Mouse (Mus musculus) G1E (cell line): ENCODE data around the gene Lrmda. TPM values are rescaled to one million over a fixed set of nuclear protein-coding genes. Genes with fewer than 3 reads are reported as not detected.

Experiments
- ATAC-seq: 2 replicates; pipeline ENCODE4 v1.8.0; 2016; ENCODE audit warnings: mild to moderate bottlenecking; ENCODE audit not compliant: insufficient number of reproducible peaks, poor library complexity, low FRiP score, severe bottlenecking; ENCODE audit errors: extremely low read depth
- DNase-seq: peaks from one replicate; pipeline ENCODE4 v3.0.0; 2012; ENCODE audit warnings: low spot score
- H3K27me3 ChIP-seq: 2 replicates; pipeline ENCODE4 v1.6.1; 2012; ENCODE audit warnings: mild to moderate bottlenecking, low read length, inconsistent platforms; ENCODE audit not compliant: insufficient read depth
- H3K36me3 ChIP-seq: replicated peaks from 2 replicates; pipeline ENCODE3; 2012; ENCODE audit warnings: mild to moderate bottlenecking, inconsistent platforms
- H3K4me1 ChIP-seq: 2 replicates; pipeline ENCODE4 v1.6.1; 2012; ENCODE audit warnings: low read depth, low read length, inconsistent platforms, mixed read lengths; ENCODE audit not compliant: insufficient read depth
- H3K4me3 ChIP-seq: 2 replicates; pipeline ENCODE4 v1.5.1; 2012; ENCODE audit warnings: low read depth, mild to moderate bottlenecking, inconsistent platforms, low read length, moderate library complexity, mixed read lengths
- H3K9me3 ChIP-seq: replicated peaks from 2 replicates; pipeline ENCODE4 v1.6.1; 2012; ENCODE audit warnings: inconsistent platforms
- CTCF ChIP-seq: IDR thresholded peaks from 2 replicates; pipeline ENCODE4 v1.5.1; 2012; ENCODE audit warnings: low read depth, low read length, inconsistent platforms, mixed read lengths
- GATA1 ChIP-seq: IDR thresholded peaks from 2 replicates; pipeline ENCODE4 v1.6.1; 2012; ENCODE audit warnings: borderline replicate concordance, low read length, inconsistent platforms, mixed read lengths
- GATA2 ChIP-seq: IDR thresholded peaks from 2 replicates; pipeline ENCODE4 v1.6.1; 2012; ENCODE audit warnings: low read depth, low read length, inconsistent platforms, borderline replicate concordance
- POLR2AphosphoS5 ChIP-seq: IDR thresholded peaks from 2 replicates; pipeline ENCODE4 v1.6.1; 2012; ENCODE audit warnings: low read depth, low read length, inconsistent platforms; ENCODE audit not compliant: insufficient replicate concordance
- TAL1 ChIP-seq: conservative IDR thresholded peaks from 2 replicates; pipeline ENCODE4 v1.6.1; 2012; ENCODE audit warnings: low read depth, low read length, inconsistent platforms, mixed read lengths
- polyA plus RNA-seq: library from polyadenylated mRNA; stranded (reverse); fragments of >175 nt; gene quantifications from 2 replicates; pipeline ENCODE4 v1.2.3, GENCODE M21; 2012
- total RNA-seq, 2 experiments: library from RNA; stranded (forward) in 1 of 2; stranded (reverse) in 1 of 2; fragments of 200-1000 nt in 1 of 2; fragments of >200 nt in 1 of 2; fragmentation: Nextera tagmentation in 1 of 2; gene quantifications; 2 replicates each; pipeline ENCODE4 v1.2.3; 2014 to 2017

The Lrmda gene
- total and polyA plus RNA-seq, 3 experiments = not detected

DNA sequence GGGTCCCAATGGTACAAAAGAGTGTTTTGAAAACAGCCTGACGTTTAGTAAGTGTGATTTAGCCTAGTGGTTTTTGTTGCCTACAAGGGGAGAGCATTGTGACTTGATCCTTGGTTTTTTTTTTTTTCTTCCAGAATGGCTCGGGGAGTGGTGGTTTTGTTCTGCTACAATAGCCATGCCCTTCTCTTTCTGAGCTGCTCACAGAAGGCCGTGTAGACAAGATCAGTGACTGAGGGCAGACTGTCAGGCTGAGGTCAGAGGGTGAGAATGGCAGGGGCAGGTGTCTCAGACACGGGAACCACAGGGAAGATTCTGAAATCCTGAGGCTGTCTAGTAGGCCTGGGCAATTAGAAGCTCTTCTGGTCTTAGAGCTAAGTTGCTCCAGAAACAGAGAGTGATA lies 323.8 kb downstream of the Lrmda start:
- Histone ChIP-seq H3K4me3 (no peak overlapping the region), H3K9me3 (peaks cover 5% of the 10 kb centered on the region; the same call in 1 of the 2 replicates), H3K36me3 (no peaks in the 10 kb centered on the region), H3K4me1 (no peaks in the 10 kb centered on the region), H3K27me3 (no peaks in the 10 kb centered on the region)
- no peak for TF ChIP-seq GATA2
- no peak for TF ChIP-seq CTCF
- no peak for TF ChIP-seq TAL1
- no peak for TF ChIP-seq POLR2AphosphoS5
- TF ChIP-seq GATA1 = no peak
- DNase-seq (no peak), ATAC-seq (no peak)

DNA sequence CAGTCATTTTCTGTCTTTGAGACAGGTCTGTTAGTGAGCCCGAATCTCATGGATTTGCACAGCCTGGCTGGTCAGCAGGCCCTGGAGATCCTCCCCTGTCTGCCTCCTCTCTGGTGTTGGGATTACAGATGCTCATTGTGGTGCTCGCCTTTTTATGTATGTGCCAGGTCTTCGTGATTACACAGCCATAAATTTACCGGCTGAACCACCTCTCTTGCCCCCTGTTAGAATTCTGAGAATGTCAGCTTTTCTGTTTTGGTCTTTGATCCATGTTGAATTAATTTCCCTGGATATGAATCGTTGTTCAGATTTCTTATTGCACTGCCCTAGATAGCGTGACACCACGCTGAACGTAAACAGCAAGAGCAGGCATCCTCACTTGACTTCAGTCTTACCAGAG lies 325.7 kb downstream of the Lrmda start:
- ATAC-seq = no peak

DNA sequence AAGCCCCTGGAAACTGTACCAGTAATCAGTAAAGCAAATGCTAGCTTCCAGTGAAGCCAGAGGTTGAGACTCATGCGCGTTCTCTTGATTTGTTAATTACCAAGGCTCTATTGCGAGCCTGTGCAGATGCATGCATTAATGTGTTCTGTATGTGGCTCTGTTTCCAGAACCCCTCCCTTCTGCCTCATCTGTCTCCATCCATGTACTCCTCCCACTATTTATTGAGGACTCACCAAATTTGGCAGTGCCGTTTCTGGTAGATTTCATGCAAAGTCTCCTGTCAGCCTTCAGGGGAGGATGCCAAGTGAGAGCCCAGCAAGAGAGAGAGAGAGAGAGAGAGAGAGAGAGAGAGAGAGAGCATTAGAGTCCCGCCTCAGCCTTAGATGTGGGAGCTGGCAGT lies 334.1 kb downstream of the Lrmda start:
- peaks cover 7% of the 10 kb centered on the region for H3K9me3 ChIP-seq
- ATAC-seq (no peak), DNase-seq (no peak)
- no peaks in the 10 kb centered on the region for H3K27me3 ChIP-seq
- TF ChIP-seq GATA1 (no peak), CTCF (no peak), POLR2AphosphoS5 (no peak), TAL1 (no peak), GATA2 (no peak)
- H3K4me3 ChIP-seq = no peak overlapping the region
- H3K4me1 ChIP-seq = no peaks in the 10 kb centered on the region; the same call in 1 of the 2 replicates
- H3K36me3 ChIP-seq = no peaks in the 10 kb centered on the region

More for the DNA sequence above, 325.7 kb downstream of the Lrmda start:
- Histone ChIP-seq H3K4me1 (no peaks in the 10 kb centered on the region; the same call in 1 of the 2 replicates), H3K9me3 (peaks cover 3% of the 10 kb centered on the region), H3K36me3 (no peaks in the 10 kb centered on the region), H3K4me3 (no peak overlapping the region), H3K27me3 (no peaks in the 10 kb centered on the region)
- no peak for DNase-seq
- no peak for TF ChIP-seq TAL1

DNA sequence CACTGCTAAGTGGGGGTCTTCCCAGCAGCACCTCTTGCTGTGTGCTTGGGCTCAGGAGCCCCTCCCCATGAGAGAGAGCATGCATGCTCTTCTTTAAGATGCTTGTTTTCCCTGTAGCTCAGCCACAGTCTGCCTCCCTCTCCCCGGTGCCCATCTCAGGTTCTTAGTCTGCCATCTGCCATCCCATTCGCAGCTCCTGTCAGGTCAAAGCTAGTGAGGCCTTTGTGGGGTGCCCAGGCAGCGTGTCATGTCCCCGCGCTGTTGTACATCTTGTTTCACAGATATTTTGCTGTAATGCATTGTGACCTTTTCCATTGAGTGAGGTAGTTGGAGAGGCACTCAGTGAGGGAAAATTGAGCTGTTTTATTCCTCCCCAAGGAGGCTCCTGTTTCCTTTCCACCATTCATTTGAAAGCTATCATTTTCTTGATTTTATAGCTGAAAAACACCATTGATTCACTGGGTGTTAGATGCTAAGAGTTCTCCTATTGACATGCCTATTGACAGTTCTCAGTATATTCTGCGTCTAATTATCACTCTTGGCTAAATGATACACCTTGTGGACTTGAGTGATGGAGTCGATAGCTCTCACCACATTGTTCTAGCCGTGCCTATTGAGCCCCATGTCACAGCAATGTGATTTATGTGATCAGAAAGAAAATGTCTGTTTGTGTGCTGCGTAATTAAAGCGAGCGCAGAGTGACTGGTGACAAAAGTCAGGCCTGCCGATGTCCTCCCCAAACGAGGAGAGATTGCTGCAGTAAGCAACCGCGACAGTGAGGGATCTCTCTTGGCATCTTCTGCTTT lies 335.5 kb downstream of the Lrmda start:
- Histone ChIP-seq H3K4me1 (no peaks in the 10 kb centered on the region), H3K36me3 (no peaks in the 10 kb centered on the region), H3K27me3 (no peaks in the 10 kb centered on the region), H3K4me3 (no peak overlapping the region), H3K9me3 (peaks cover 5% of the 10 kb centered on the region)
- TF ChIP-seq POLR2AphosphoS5 (no peak), CTCF (no peak), GATA2 (no peak), GATA1 (no peak), TAL1 (no peak)
- no peak for DNase-seq
- no peak for ATAC-seq

DNA sequence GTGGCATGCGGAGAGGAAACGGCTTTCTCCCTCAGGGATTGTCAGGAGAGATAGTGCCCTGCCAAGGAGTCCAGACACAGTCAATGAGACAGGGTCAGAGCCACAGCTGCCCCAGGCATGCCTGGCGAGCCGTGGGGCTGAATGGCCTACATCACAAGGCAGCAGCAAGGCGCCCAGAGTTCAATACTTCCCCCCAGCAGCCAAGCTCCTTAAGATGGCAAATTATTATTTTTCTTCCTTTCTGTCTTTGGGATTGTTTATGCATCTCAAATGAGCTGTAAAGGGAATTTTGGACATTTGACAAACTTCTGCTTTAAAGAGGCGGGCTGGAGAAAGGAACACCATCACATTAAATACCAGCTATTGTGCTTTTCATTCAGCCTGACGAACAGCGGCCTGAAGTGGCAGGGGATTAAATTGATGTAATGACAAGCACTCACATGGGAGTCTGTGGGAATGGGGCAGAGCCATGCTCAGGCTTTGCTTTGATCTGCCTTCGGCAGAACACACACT lies 338.5 kb downstream of the Lrmda start:
- peaks cover 8% of the 10 kb centered on the region for H3K9me3 ChIP-seq
- no peak for ATAC-seq
- no peaks in the 10 kb centered on the region for H3K27me3 ChIP-seq
- H3K4me1 ChIP-seq = no peaks in the 10 kb centered on the region
- no peaks in the 10 kb centered on the region for H3K36me3 ChIP-seq
- TF ChIP-seq GATA2 = no peak
- H3K4me3 ChIP-seq = no peak overlapping the region
- DNase-seq = no peak

DNA sequence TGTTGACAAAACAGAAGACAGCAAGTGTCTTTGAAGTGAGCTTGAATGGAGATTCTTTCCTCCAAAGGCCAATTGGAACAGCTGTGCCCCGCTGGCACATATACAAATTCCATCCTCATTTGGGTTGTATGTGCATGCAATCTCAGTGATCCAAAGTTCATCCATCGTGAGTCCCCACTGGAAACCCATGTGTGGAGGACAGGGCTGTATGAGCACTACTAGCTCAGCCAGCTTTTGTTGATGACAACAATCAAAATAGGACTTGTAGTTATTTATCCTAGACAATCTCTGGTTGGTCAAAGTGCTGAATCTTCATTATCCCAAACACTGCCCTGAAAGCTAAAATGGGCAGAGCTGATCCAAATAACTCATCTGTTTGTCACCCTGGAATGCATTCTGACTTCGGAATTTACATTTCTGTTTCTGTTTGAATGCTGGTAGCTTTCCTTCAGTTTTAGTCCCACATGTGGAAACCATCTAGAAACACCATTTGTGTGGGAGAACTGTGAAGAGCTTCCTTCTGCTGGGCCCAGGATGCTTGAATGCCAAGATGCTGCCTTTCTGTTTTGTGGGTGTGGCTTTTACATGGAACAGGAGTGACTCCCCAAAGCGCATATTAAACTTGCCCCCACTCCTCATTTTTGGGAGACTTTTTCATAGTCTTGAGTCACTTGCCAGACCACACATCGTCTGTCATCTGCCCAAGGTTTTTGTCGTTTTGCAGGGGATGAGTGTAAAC lies 344.7 kb downstream of the Lrmda start:
- TF ChIP-seq POLR2AphosphoS5 (no peak), GATA1 (no peak), GATA2 (no peak), TAL1 (no peak), CTCF (no peak)
- H3K9me3 ChIP-seq = peaks cover 6% of the 10 kb centered on the region; the same call in 1 of the 2 replicates
- H3K36me3 ChIP-seq = no peaks in the 10 kb centered on the region
- ATAC-seq = no peak
- no peak for DNase-seq
- no peak overlapping the region for H3K4me3 ChIP-seq
- no peaks in the 10 kb centered on the region for H3K27me3 ChIP-seq
- H3K4me1 ChIP-seq = no peaks in the 10 kb centered on the region
